Mouse (Mus musculus) naive thymus-derived CD4-positive, alpha-beta T cell, adult 2 months (primary cell): ENCODE measurements at regions not wholly inside any gene's neighbourhood (a gene's known extent, or its start where the extent isn't known, plus 50 kb on each side); places are given as distances from the start of the nearest gene placed in this dataset.
"Not testable (repeated sequence)": the region's sequence is repeated elsewhere in the genome, so short reads cannot be mapped to it uniquely, and the experiment has no call there.

Experiments used
- DNase-seq: peaks from one replicate; pipeline ENCODE4 v3.0.0-alpha.2; 2011; ENCODE audit warnings: low read depth

DNA sequence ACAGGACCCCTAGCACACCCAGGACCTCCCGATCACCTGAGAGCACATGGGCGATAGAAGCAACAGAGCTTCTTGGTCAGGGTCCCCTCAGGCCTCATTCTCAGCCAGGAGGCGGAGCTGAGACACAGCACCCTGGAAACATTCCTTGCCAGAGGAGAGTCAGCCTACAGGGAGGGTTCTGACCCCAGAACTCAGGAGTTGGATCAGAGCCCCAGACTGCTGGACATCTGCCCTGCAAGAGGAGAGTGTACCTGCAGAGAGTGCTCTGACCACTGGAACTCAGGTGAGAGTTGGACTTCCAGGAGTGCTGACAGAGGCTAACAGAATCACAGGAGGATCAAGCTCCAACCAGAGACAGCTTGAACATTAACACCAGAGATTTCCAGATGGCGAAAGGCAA, 76.1 kb downstream of the Gpr85 start:
- DNase-seq, result not testable (repeated sequence)

DNA sequence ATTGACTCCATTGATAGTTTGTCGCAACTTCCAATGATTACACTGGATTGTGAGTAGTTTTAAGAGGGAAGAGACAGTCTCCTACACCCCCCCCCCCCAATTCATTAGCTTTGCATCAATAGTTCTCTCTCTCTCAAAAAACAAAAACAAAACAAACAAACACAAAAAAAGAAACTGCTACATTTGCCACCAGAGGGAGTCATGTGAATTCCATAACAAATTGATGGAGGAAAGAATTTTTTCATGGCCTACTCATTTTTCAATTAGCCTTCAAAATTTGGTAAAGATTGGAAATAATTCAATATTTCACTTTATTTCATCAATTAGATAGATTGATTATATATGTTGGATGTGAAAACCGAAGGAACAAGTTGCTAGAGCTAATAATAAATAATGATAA, 80.3 kb downstream of the Gpr85 start:
- DNase-seq, result no peak

DNA sequence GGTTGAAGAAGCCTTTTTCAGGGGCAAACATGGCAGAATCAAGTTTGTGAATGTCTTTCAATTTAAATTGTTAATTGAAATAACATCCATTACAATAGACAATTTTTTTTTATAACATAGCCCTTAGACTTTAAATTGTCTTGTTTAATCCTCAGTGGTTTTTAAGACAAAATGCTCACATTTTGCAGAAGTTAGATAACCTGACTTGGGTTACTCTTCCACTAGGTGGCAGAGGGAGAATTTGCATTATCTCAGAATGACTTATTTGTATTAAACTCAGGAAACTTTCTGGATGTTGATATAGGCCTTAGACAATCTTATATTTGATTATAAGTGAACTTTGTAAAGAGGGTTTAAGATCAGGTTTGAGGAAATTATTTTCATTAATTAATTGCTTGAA, 80.8 kb downstream of the Gpr85 start:
- DNase-seq, result peak; percentile 8

DNA sequence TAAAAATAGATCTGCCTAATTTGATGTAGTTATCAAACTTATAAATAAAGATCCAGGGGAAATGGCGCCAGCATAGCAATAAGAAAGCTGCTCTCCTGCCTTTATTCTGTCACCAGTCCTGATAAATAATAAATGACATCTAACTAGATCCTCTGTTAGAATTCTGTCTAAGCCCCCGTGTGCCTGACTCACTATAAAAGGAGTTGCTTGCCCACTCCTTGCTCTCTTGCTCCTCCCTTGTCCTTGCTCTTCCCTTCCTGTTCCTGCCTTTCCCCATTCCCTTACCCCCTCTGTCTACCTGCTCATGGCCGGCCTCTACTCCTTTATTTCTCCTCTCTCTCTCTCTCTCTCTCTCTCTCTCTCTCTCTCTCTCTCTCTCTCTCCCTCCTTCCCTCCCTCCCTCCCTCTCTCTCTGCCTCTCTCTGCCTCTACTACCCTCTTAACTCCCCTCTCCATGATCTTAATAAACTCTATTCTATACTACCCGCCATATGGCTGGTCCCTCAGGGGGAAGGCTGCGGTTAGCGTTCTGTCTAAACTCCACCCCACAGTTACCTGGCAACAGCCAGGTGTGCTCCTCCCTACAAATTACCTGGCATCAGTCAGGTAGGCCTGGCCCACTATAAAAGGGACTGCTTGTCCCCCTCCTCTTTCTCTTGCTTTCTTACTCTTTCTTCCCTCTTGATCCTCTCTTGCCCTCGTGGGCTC, 71.3 kb upstream of the Bmt2 start:
- DNase-seq, result no peak

DNA sequence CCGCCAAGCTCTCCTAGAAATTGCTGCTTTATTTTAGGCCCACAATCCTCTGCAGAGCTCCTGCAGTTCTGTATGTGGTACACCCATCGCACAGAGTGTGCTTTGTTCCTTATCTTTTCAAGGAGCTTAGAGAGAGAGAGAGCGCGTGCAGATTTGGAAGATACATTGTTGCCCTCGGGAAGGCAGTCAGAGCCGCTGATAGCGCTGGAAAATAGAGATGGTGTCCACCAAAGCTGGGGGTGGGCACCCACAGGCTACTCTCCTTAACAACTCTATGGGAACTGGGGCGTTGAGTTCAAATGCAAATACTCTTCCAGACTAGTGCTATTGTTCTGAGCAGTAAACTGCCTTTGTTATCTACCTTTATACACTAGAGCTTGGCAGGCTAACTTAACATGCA, 70.2 kb upstream of the Bmt2 start:
- no peak for DNase-seq

DNA sequence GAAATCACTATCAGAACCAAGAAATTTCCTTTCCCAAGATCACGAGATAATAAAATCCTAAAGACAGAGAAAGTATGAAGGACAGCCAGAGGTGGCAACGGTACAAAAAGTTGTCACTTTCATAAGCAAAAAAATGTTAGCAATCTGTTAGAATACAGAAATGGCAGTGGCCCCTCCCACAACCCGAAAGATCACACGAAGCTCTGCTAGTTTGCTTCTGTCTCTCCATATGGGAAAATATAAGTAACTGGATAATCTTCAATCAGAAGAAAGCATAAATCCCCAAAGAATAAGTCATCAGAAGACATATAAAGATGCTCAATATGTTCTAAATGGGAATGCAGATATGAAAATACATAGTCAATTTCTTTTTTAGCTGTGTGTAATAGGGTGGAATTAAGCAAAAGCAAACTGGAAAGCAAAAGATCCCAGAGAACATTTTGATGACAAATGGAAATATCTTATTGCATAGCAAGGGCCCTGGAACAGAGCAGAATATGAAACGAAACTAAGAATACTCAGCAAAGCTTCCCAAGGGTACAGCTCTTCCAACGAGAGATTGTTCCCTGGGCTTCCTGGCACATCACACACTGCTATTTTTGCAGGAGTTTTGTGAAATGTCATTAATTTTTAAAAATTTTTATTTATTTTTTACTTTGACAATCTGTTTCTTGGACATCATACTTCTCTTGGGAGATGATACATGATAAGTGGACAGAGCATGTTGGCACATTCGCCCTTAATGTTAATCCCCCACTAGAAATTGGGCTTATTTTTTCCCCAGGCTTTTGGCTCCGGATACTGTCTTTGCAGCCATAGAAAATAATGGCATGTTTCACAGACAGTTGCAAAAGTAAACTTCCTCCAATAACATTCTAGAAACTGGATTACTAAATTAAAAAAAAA, 69.1 kb upstream of the Bmt2 start:
- no peak for DNase-seq
